ENCODE assay signal across 21 mouse cellular contexts in the genomic region with DNA sequence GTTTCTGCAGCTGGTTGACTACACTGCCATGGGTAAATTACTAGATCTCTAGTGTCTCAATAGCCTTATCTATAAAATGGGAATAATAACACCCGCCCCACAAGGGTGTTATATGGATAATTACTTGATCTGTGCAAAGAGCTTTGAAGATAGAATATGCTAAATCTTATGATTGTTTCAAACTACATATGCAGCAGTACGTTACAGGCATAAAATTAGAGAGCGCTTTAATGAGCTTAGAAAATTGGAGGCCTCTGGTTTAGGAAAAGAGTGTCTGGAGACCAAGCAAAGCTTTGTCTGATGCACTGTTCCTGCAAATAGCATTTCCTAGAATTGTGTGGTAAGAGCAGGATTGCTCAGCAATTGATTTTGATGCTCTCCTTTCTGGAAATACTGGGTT.
"Had no signal": no experiment of that assay in that cellular context is flagged by ENCODE, and none has a peak within 500 bp of the region (broad histone marks: within the 10 kb centered on the region; RNA-seq: fewer than 3 reads in every experiment).

No protein-coding gene starts in this region.

- ATAC-seq: intestine, postnatal 0 days; liver, embryonic 12.5 days had no signal

- DNase-seq: kidney, adult 2 months; kidney, postnatal 25 days; layer of hippocampus, adult 9-11 months; liver; lung, adult 18-20 months; lung, postnatal 10 days; lung, postnatal 36 days; retina, postnatal 1 day; right cerebral cortex, postnatal 25 days; spleen, adult 18-20 months; thymus, postnatal 25 days had no signal

- H3K27ac ChIP-seq: kidney, postnatal 0 days; layer of hippocampus, adult 2 months; limb, embryonic 10.5 days; limb, embryonic 13.5 days; liver, embryonic 12.5 days; liver, embryonic 15.5 days; lung, embryonic 15.5 days; stomach, embryonic 15.5 days had no signal

- H3K4me2 ChIP-seq: limb, embryonic 13.5 days; liver, embryonic 12.5 days; liver, embryonic 15.5 days; lung, embryonic 15.5 days; stomach, embryonic 15.5 days had no signal

- H3K4me3 ChIP-seq: layer of hippocampus, adult 2 months; limb, embryonic 10.5 days; limb, embryonic 13.5 days; liver, embryonic 12.5 days; liver, embryonic 15.5 days; lung, embryonic 15.5 days; megakaryocyte, embryonic 14.5 days; stomach, embryonic 15.5 days had no signal

- H3K27me3 ChIP-seq: limb, embryonic 13.5 days; liver, embryonic 12.5 days; liver, embryonic 15.5 days; lung, embryonic 15.5 days; megakaryocyte, embryonic 14.5 days; stomach, embryonic 15.5 days had no signal

- H3K9me3 ChIP-seq: limb, embryonic 10.5 days; limb, embryonic 13.5 days; liver, embryonic 12.5 days; liver, embryonic 15.5 days; lung, embryonic 15.5 days; stomach, embryonic 15.5 days had no signal

- H3K9ac ChIP-seq: limb, embryonic 13.5 days; liver, embryonic 12.5 days; liver, embryonic 15.5 days; lung, embryonic 15.5 days; stomach, embryonic 15.5 days had no signal

- H3K36me3 ChIP-seq: limb, embryonic 10.5 days; limb, embryonic 13.5 days; liver, embryonic 12.5 days; liver, embryonic 15.5 days; lung, embryonic 15.5 days; stomach, embryonic 15.5 days had no signal

- H3K4me1 ChIP-seq: limb, embryonic 10.5 days; limb, embryonic 13.5 days; liver, embryonic 12.5 days; liver, embryonic 15.5 days; lung, embryonic 15.5 days; megakaryocyte, embryonic 14.5 days; stomach, embryonic 15.5 days had no signal
